Mouse (Mus musculus) lung, postnatal 4 days (tissue): ENCODE data around the gene Negr1.

Experiments
- DNase-seq, 2 experiments: peaks; one replicate each; pipeline ENCODE4 v3.0.0; 2021

The Negr1 gene

DNA sequence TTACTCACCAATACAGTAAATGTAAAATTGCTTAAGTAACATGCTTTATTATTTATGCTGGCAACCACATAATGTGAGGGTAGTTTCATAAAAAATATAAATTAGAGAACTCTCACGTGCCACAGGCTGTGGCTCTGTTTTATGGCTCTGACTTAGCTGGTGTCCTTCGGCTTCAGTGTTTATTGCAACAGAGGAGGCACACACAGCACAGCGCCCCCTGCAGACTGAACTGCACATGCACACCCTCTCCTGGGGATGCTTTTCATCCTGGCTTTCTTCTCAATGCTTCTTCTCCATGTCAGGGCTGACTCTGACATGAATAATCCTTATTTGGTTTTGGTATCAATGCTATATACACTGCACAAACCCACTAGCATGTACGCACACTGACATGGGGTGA lies 707.1 kb downstream of the Negr1 start:
- no peak for DNase-seq

DNA sequence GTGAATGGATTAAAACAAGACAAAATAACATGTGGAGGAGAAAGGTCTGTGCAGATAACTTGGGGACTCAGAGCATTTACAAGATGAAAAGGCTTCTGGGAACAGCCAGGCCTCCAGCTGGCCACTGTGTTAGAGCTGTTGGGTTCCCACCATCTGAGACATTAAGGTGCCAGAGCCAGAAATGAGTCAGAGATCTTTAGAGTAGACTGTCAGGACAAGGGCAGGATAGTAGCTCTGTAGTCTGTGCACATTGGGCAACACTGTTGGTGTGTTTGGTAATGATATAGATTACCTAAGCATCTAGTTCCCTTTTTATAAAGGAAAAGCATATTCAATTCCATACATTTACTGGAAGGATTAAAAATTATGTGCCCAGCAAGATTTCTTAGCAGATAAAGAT lies 710.8 kb downstream of the Negr1 start:
- no peak for DNase-seq

DNA sequence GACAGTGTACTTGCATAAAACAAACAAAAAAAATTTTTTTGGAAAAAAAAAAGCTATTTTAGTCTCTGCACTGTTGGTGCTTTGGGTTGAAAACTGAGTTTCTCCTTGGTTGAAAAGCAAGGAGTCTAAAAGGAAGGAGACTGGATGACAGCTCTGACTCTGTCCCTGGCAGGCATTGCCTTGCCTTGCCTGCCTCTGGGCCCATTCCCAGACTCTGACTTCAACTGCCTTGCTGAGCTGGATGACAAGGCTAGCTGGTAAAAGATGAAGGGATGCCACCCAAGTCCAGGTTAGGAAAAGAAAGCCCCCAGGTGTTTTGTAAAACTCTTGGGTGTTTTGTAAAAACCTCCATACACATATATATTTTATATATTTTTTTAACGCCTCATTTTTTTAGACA lies 712.5 kb downstream of the Negr1 start:
- no peak for DNase-seq

DNA sequence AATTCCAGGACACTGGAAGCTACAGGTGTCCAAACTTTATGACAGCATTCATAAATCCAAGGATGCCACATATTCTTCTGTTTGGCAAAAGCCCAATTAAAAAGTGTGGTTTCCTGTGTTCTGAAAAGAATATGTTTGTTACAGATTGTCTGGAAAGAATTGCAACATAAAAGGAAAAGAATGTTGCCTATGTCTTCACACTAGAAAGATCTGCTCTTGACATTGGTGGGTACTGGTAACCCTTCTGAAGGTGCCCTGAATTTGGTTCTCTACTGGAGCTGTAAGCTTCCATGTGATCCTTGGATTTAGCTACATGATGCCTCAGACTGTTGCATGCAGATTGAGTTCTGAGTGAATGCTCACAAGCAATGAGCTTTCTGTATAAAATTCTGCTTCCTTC lies 718.1 kb downstream of the Negr1 start:
- no peak for DNase-seq

DNA sequence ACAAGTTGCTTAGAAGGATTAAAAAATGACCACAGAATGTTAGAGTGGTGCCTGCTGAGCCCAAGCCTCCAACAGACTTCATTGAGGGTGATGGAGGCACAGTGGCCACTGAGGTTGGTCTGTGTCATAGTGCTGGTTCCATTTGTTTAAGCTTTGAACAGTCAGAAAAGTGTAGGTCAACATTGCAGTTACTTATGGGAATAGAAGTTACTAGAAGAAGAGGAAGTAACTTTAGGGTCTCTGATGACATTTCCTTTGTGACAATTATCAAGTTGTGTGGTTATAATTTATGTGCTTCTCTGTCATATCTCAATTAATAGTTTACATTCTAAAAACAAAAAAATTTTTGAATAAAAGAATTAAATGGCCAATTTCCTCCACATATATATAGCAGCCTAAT lies 719.7 kb downstream of the Negr1 start:
- DNase-seq = no peak

DNA sequence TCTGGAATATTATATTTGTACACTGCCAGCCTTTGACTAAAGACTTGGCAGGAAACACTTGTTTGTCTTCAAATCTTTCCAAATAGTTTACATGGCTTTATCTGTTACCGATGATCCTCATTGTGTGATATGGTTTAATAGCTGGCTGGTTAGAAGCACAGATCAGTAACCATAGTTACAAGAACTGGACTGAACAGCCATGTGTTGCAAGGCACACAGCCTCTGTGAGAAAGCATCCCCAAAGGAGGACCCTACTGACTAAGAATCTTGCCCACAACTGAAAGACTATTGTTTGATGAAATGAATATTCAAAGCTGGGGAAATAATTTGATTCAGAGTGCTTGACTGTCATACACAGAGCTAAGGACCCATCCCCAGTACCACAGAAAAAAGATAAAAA lies 729.7 kb downstream of the Negr1 start:
- no peak for DNase-seq

DNA sequence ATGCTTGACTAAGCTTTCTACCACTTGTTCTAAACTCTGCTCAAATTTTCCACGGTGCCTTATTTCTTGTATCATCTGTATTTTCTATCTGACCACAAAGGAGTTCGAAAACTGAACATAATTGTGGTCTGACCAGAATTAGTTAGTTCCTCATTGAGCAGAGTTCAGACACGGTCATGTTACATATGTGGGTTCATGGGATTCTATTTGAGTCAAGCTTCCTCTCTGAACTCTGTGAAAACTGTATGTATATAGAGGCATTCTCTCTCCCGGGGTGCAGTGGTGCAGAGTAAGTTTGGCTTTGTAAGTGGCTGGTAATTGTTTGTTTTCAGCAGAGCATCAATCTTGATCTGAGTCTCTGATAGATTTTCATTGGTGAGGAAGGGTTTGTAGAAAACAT lies 735.6 kb downstream of the Negr1 start:
- DNase-seq = no peak

DNA sequence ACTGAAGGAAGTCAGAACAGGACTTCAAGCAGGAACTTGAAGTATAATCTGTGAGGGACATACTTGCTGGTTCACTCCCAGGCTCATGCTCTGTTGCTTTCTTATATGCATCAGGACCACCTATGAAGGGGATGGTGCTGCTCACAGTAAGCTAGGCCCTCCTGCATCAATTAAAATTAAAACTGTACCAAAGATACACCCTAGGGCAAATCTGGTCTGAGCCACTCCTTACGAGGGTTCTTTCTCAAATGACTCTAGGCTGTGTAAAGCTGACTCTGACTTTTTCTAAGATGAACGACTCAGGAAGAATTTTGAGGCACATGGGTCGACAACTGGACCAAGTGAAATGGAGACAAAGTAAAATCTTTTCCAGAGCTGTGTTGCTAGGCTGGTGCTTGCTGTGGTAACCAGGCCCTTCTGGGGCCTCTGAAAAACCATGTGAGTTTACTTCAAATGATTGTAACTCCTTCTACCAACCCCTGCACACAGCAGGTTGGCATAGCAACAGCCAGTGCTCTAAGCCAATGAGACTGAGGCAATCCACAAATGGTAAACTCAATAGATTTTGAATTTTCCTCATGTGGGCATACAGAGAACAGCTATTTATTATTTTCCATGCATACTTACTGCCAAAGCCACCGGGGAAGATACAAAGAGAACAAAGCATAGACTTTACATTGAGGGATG lies 742.0 kb downstream of the Negr1 start:
- no peak for DNase-seq

DNA sequence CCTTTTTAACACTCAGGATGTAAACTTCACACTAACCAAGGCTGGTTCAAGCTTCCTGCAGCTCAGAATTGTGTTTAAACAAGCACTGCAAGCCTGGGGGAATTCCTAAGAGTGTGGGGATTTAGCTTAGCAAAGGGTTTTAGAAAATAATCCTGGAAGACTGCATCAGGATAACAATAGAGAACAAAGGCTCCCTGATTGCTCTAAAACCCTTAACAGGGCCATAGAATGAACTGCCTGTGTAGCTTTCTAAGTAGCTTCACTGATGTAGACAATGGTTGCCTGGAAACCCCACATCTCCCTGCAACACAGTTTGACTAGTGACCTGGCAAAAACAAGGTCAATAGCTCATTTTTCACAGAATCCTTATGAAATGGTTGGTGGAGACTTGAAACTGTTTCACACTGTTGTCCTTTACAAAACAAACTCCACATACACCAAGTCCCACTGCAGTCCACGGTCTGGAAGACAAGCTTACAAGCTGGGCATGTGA lies 759.5 kb downstream of the Negr1 start:
- DNase-seq = no peak

DNA sequence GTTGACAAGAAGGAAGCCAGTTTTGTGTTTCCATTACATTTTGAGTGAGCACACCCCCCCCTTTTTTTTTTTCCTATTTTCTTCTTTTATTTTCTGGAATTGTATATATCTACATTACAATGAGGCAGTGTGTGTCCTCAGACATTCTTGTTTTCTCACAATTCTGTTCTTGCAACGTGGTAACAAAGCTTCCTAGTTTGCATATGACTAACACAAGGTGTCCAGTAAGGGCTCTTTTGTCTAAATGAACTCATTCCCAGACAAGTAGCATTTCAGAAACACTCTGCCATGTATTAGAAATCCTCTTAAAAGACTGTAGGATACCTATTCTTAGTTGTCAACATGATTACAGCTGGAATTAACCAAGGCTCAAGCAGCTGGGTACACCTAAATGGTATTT lies 760.2 kb downstream of the Negr1 start:
- no peak for DNase-seq

DNA sequence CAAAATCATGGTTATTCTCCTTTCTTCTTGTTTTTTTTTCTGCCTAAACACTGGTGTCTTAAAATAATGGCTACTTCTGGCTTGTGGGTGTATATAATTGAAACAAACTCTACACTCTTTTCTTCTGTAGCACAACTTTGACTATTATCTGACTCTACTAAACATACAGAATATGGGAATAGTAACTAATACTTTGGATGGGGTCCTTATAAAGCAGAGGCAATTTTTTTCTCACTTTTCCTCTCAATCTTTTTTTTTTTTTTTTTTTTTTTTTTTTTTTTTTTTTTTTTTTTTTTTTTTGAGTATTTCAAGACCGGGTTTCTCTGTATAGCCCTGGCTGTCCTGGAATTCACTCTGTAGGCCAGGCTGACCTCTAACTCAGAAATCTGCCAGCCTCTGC lies 772.6 kb downstream of the Negr1 start:
- no peak for DNase-seq

DNA sequence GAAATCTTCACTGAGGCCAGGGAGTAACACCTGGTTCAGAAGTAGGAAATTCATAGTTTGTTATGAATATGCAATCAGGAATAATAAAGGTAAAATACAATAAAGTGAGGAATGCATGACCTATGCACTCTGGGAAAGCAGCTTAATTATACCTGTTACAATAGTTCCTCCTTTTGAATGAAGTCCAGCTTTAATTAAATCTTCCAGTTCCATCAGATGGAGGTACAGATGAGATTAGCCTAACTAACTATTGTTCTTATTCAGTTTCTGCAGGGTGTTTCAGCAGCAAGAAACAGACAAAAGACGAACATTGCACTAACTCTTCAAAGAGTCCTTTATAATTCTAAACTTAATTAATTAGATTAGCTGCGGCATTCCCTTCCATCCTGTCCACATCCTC lies 787.9 kb downstream of the Negr1 start:
- DNase-seq = no peak

DNA sequence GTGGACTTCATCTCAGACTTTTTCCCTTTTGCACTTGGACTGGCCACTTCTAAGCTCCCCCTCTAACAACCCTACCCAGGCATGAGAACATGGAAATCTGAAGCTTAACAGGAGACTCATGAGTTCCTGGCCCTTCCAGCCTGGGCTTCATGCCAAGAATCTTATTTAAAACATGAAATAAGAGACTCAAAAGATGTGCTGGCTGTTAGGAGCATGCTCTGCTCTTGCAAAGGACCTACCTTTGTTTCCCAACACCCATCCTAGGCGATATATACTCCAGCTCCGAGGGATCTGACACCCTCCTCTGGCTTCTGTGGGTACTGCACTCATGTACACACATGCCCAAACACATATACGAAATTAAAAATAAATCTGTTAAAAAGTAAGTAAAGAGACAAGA lies 797.3 kb downstream of the Negr1 start:
- no peak for DNase-seq

DNA sequence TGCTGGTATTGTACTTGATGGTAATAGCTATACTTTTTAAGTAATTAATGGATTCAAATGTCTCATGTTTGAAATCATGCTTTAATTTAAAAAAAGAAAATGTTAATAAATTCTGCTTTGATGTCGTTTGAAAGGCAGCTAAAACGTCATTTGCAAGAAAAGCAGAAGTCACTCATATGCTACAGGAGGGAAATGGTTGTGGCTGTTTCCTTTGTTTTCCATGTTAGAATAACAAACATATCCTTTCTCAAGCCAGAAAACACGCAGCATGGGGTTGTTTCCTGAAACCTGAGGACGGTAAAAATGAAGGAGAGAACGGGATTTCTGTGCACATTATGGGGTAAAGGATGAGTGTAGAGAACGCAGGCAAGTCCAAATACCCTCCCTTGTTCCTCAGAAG lies 798.2 kb downstream of the Negr1 start:
- no peak for DNase-seq
